Mouse (Mus musculus): ENCODE measurements around the gene Pelo. TPM values are rescaled to one million over a fixed set of nuclear protein-coding genes. Genes with fewer than 3 reads are reported as not detected.

Gene Pelo
- total RNA-seq (2014; fragmentation: Nextera tagmentation) (10.6 and 23.9 TPM in 2 replicates), total RNA-seq (2017) (4.7 and 9.6 TPM in 2 replicates)

GRCm38 (mm10) chr13:115090069-115090976 lies at the start of gene Pelo:
Gene Pelo (minus strand): TSS chr13:115090186.
- peak; percentile 76 for ATAC-seq (replicated peaks; ENCODE audit: low FRiP score, low TSS enrichment, poor library complexity, severe bottlenecking)

GRCm38 (mm10) chr13:115138513-115138912 lies 48.5 kb upstream of the Pelo start:
- no peak for ATAC-seq (replicated peaks; ENCODE audit: low FRiP score, low TSS enrichment, poor library complexity, severe bottlenecking)

- ATAC-seq (replicated peaks; ENCODE audit: low FRiP score, low TSS enrichment, poor library complexity, severe bottlenecking), result no peak
These were observed 46.8 kb upstream of the Pelo start for GRCm38 (mm10) chr13:115136761-115137160.

GRCm38 (mm10) chr13:115132435-115132834 lies 42.4 kb upstream of the Pelo start:
- no peak for ATAC-seq (replicated peaks; ENCODE audit: low FRiP score, low TSS enrichment, poor library complexity, severe bottlenecking)

GRCm38 (mm10) chr13:115131381-115131780 lies 41.4 kb upstream of the Pelo start:
- peak; percentile 76 for ATAC-seq (replicated peaks; ENCODE audit: low FRiP score, low TSS enrichment, poor library complexity, severe bottlenecking)

- no peak for ATAC-seq (replicated peaks; ENCODE audit: low FRiP score, low TSS enrichment, poor library complexity, severe bottlenecking)
These were observed 40.0 kb upstream of the Pelo start for GRCm38 (mm10) chr13:115130035-115130434.

GRCm38 (mm10) chr13:115127826-115128225 lies 37.8 kb upstream of the Pelo start:
- no peak for ATAC-seq (replicated peaks; ENCODE audit: low FRiP score, low TSS enrichment, poor library complexity, severe bottlenecking)

- no peak for ATAC-seq (replicated peaks; ENCODE audit: low FRiP score, low TSS enrichment, poor library complexity, severe bottlenecking)
These were observed 36.5 kb upstream of the Pelo start for GRCm38 (mm10) chr13:115126534-115126933.

GRCm38 (mm10) chr13:115125130-115125529 lies 35.1 kb upstream of the Pelo start:
- ATAC-seq (replicated peaks; ENCODE audit: low FRiP score, low TSS enrichment, poor library complexity, severe bottlenecking), result no peak

- no peak for ATAC-seq (replicated peaks; ENCODE audit: low FRiP score, low TSS enrichment, poor library complexity, severe bottlenecking)
These were observed 34.5 kb upstream of the Pelo start for GRCm38 (mm10) chr13:115124521-115124920.

- ATAC-seq (replicated peaks; ENCODE audit: low FRiP score, low TSS enrichment, poor library complexity, severe bottlenecking), result no peak
These were observed 28.8 kb upstream of the Pelo start for GRCm38 (mm10) chr13:115118756-115119155.

- ATAC-seq (replicated peaks; ENCODE audit: low FRiP score, low TSS enrichment, poor library complexity, severe bottlenecking), result no peak
These were observed 28.2 kb upstream of the Pelo start for GRCm38 (mm10) chr13:115118195-115118594.

GRCm38 (mm10) chr13:115116930-115117621 lies 27.1 kb upstream of the Pelo start:
- no peak for ATAC-seq (replicated peaks; ENCODE audit: low FRiP score, low TSS enrichment, poor library complexity, severe bottlenecking)

GRCm38 (mm10) chr13:115109628-115110027 lies 19.6 kb upstream of the Pelo start:
- ATAC-seq (replicated peaks; ENCODE audit: low FRiP score, low TSS enrichment, poor library complexity, severe bottlenecking), result no peak

GRCm38 (mm10) chr13:115107436-115107835 lies 17.4 kb upstream of the Pelo start:
- no peak for ATAC-seq (replicated peaks; ENCODE audit: low FRiP score, low TSS enrichment, poor library complexity, severe bottlenecking)

GRCm38 (mm10) chr13:115106183-115106582 lies 16.2 kb upstream of the Pelo start:
- ATAC-seq (replicated peaks; ENCODE audit: low FRiP score, low TSS enrichment, poor library complexity, severe bottlenecking), result no peak

- no peak for ATAC-seq (replicated peaks; ENCODE audit: low FRiP score, low TSS enrichment, poor library complexity, severe bottlenecking)
These were observed 12.8 kb upstream of the Pelo start for GRCm38 (mm10) chr13:115102754-115103153.

GRCm38 (mm10) chr13:115101355-115102191 lies 11.6 kb upstream of the Pelo start, which contains the start of the genes Gm49395 and Itga1:
Gene Gm49395 (minus strand): TSS chr13:115101921.
Gene Itga1 (minus strand): TSS chr13:115101964.
- peak; percentile 85 for ATAC-seq (replicated peaks; ENCODE audit: low FRiP score, low TSS enrichment, poor library complexity, severe bottlenecking)

- no peak for ATAC-seq (replicated peaks; ENCODE audit: low FRiP score, low TSS enrichment, poor library complexity, severe bottlenecking)
These were observed 10.6 kb upstream of the Pelo start for GRCm38 (mm10) chr13:115100381-115101177.
